Mouse (Mus musculus): ENCODE measurements around the gene Rap1gap.
A peak's percentile ranks its signal among the peaks of the same experiment; 100 is the strongest.

Rap1gap gene

DNA sequence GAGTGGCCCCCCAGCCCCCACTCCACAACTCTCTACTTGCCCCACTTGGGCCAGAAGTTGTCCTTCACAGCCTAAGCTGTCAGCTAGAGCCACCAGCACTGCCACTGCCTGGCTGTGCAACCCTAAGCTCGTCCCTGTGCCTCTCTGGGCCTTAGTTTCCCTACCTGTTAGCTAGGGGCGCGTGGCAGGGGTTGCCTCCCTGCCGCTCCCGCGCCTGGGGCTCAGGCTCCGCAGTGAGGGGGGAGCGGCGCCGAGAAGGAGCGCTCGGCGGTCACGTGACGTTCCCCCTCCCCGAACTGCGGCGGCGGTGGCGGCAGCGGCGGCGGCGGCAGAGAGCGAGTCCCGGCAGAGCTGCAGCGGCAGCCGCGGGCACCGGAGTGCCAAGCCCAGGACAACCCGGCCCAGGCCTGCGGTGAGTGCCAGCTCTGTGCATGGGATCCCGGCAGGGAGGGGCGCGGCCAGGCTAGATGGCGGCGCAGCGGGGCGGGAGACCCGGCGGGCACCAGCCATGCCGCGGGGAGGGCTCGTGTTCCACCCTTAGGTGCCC lies at the start of gene Rap1gap:
Gene Rap1gap, plus strand, starts transcription at position 294 of the 547 bp plus-strand sequence.
- peak; percentile 25 for DNase-seq

DNA sequence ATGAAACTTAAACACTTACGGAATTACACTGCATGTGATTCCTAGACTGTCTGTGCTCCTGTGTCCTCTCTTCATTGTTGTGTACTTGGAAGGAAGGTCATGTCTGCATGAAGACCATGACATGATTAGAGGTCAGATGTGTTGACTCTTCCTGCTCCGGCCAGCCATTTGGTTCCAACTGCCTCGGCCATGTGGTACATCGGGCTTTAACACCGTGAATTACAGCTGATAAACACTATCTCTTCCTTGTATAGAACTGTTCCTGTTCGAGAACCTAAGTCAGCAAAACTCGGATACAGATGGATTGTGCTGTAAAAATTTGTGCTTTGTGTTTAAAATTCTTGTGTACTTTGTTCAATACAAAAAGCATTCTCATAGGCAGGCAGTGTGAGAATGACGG lies 41.7 kb upstream of the Rap1gap start:
- DNase-seq: no peak

DNA sequence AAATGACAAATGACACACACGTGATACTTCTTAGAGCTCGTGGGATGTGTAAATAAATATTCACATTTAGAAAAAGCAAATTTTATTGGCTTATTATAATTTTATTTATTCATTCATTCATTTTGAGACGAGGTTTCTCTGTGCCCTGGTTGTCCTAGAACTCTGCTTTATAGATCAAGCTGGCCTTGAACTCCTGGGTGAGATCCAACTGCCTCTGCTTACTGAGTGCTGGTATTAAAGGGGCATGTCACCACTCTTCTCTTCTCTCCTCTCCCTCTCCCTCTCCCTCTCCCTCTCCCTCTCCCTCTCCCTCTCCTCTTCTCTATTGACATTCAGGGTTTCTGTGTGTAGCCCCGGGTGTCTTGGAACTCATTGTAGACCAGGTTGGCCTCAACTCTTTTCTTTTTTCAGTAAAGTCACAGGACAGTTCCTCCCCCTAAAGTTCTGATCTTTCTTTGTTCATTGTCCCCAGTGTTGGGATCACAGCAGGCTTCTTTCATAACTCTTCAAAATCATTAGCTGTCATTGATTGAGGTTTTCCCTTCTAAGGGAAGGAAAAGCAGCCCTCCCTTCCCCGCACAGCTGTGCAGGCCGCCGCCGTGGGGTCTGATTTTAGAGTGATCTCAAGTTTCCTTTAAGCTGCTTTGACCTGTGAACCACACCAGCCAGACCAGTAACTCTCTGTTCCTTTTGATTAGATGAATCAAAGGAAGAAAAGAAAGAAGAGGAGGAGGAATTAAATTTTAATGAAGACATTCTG lies 36.9 kb upstream of the Rap1gap start:
- DNase-seq: no peak

DNA sequence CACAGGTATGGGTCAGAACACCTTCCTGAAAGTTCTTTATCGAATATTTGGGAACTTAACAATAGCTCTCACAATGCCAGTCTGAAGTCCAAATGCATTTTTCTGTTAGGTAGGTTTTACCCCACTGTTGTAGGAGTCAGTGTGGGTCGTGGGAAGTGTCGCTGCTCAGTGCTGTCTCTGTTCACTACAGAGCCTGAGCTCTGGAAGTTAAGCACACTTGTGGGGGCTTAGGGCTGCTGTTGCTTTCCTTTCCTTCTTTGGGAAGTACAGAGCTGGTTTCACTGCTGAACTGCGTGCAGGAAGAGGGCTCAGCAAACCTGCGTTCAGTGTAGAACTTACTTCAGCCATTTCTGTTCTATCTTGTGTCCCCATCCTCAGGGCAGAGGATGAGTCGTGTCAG lies 36.1 kb upstream of the Rap1gap start:
- no peak for DNase-seq

DNA sequence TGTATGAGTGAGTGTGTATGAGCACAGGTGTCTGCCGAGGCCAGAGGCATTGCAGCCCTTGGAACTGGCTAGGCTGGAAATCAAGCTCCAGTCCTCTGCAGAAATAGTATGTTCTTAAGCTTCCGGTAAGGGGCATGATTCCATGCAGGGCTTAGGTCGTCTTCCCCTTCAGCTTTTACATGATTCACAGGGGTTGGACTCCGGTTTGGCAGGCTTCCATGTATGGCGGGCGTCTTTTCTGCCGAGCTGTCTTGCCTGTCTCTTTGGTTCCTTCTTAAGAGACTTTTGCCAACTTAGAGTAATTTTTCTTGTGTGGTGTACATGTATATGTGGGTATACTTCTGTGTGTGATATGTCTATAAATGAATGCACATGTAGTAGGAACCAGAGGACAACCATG lies 35.2 kb upstream of the Rap1gap start:
- DNase-seq: peak; percentile 16

GRCm38 (mm10) chr4:137630153-137630552 lies 34.4 kb upstream of the Rap1gap start:
- no peak for DNase-seq

- no peak for DNase-seq
Measured at GRCm38 (mm10) chr4:137631596-137631995, 32.9 kb upstream of the Rap1gap start.

- DNase-seq: no peak
Measured at GRCm38 (mm10) chr4:137633394-137633793, 31.1 kb upstream of the Rap1gap start.

DNA sequence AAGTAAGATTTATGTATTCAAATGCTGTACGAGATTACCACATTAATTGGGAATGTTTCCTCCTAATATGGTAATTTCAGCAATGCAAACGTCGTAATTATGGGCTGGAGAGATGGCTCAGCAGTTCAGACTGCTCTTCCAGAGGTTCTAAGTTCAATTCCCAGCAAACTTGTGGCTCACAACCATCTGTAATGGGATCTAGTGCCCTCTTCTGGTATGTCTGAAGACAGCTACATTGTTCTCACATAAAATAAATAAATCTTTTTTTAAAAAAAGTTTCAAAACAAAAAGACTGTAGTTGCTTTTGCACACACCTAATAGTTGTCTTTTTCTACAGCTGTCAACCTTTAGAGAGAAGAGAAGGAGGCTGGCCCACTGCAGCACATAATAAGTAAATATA lies 27.9 kb upstream of the Rap1gap start:
- DNase-seq: no peak

DNA sequence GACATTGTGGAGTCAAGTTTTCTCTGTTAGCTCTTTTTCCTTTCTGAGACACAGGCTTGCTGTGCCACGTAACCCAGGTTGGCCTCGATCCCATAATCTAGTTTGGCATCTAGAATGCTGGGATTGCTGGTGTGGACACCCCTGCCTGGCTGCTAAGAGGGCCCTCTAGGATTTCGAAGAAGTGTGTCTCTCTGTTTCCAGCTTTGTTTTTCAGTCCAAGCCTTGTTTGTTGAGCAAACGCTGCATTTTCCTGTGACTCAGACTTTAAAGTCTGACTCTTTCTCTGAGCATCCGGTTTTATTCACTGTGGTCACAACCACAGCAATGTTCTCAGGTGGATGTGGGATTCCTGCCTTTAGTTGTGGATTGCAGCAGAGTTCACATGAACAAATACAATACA lies 23.0 kb upstream of the Rap1gap start:
- peak; percentile 29 for DNase-seq

DNA sequence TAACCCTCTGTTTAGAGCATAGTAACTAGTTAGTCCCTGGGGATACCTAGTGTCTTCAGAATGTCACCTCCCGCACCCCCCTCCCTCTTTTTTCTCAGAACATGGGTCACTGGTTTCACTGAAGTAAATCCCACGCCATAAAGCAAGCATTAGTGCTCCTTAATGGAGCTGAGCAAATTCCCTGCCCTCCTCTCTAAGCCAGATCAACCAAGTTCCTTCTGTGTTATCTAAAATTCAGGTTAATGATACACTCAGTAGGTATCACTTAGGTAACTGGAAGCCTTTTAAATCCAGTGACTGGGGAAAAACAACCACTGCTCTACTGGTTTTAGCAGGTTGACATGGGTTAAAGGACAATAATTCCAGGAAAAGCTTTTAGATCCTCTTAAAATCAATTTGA lies 22.4 kb upstream of the Rap1gap start:
- no peak for DNase-seq

DNA sequence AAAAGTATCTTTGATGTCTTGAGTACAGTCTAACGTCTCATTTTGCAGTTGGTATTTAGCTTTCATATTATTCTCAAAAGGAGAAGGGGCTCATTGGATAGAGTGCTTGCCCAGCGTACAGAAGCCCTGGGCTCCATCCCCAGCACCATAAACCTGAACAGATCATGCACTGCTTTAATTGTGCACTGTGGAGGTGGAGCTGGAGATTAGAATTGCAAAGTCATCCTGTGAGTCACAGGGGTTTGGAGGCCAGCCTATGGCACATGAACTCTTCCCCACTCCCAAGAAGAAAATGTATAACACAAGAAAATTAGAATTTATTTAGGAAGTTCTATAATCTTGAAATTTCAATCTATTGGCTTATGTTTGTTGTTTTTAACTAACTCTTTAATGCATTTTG lies 21.1 kb upstream of the Rap1gap start:
- no peak for DNase-seq

GRCm38 (mm10) chr4:137646262-137646661 lies 18.3 kb upstream of the Rap1gap start:
- DNase-seq: no peak

DNA sequence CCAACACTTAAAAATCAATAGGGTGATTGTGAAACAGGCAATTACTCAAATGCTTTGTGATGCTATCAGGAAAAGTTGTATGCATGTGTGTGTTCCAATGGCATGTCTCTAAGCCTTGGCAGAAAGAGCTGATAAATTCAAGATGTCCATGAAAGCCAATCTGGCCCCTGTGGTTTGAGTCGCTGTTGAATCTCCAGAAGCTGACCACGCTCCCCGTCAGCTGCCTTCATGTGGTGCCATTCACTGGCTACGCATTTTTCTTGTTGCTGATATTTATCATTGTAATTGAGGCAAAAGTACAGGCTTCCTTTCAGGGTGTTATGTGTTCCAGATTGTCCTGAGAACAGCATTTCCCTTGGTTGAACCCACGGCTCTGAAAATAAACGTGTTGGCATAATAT lies 16.9 kb upstream of the Rap1gap start:
- no peak for DNase-seq

DNA sequence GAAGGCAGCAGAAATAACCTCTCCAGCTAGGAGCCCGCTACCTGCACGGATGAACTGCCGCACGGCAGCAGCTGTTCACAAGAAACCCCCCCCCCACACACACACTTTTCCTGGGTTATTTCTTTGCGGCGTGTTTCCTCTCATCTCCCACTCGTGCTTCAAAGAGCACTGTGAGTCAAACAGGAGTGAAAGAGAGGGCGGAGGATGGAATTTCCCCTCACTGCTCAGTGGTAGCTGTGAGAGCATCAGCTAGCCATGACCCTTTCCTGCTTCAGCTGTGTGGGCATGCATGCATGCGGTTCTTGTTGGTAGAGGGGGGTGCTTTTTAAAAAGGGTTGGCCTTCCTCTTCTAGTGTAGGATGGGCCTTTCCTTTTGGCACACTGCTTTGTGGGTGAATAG lies 16.3 kb upstream of the Rap1gap start:
- DNase-seq: no peak

GRCm38 (mm10) chr4:137650912-137651311 lies 13.6 kb upstream of the Rap1gap start:
- DNase-seq: no peak

DNA sequence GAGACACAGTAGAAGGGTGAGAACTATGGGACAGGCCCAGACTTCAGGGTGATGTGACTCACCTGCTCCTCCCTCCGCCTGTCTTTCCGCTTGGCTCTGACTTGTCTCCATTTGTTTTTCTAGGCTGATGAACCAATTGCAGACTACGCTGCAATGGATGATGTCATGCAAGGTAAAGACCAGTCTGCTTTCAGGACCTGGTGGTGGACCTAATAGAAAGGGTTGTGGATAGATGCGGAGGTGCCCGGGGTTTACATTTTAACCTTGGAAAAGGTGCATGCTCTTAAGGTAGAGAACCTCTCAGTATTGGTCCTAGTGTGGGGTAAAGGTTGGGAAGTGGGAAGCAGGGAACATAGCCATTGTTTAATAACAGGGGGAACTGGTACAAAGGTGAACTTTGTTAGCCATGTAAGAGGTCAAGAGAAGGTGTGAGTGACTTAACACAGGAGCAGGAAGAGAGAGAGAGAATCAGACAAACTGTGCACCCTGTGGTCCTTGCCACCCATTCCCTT lies 11.6 kb upstream of the Rap1gap start:
- DNase-seq: no peak

DNA sequence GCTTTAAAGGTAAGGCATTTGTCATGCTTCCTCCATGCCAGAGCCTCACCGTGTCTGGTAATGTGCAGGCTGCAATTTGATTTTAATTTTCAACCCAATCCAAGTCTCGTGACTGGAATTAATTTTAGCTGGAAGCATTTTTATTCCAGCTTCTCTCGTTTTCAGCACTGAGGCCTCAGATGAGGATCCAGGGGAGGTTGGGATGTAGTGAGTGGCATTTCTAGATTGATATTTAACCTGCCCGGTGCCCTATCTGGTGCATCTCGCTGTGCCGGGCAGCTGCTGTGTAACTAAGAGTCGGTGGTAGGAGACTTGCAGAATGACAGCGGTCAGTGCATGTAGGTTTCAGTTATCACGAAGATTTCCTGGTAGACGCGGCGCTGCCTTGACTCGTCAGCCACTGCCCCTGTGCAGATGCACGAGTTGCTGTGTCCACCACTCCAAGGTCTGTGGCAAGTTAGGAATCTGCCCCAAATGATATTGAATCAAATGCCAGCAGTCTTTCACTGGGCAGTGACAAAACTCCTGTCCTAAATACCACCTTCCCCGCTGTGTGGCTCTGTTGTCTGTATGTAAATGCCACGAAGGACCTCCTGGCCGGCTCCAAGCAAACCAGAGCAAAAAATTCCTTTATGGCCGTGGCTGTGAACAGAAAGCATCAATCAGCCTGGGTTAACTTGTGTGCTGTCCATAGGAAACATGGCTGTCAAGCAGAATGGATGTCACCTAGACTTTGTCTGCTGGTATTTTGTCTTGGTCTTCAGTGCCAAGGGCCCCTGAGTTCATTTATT lies 9.1 kb upstream of the Rap1gap start:
- DNase-seq: no peak

DNA sequence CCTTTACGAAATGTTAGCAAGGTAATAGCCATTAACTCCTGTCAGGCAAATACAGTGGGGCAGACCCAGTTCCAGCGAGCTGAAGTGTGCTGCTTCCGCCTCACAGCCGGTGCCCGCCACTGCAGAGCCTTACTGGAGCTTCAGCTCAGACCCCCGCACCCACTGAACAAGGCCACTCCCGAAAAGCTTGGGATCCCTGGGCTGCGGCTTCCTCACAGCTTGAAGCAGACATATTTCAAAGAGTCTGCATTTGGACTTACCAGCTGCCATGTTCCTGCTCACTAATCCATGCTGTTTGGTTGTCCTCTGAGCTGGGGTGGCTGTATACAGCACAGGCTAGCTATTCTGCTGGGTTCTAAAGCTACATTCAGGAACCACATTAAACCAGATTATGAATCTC lies 6.9 kb upstream of the Rap1gap start:
- DNase-seq: no peak

- DNase-seq: no peak
Measured at GRCm38 (mm10) chr4:137659541-137659940, 5.0 kb upstream of the Rap1gap start.

DNA sequence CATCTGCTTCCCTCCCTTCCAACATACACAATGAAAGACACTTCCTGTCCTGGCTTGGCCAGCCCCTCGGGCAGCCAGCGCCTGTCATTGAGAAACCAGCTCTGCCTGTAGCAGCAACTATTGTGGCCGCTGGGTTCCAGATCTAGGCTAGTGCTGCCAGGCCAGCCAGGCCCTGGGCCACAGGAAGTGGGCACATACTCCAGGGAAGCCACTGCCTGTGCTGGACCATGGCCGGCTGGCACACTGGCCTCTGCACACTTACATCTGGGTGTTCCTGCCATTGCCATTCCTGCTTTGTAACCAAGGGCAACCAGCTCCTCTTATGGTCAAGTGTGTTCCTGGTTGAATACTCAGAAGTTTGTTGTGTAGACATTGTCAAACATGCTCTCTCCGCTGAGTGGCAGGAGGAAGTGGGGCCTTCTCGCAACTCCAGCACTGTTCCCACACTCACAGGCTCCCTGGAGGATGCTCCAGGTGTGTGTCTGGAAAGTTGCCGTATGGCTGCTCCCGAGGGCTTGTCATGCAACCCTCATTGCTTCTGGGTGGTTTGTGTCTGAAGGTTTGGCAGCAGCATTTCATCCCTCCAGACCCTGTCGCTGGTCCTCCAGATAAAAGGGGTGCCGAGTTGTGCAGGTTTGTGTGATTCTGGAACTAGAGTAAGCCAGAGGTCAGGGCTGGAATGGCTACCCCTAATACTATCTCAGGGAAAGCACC lies 4.0 kb upstream of the Rap1gap start:
- peak; percentile 67 for DNase-seq

- DNase-seq: no peak
Measured at GRCm38 (mm10) chr4:137661078-137661450, 3.5 kb upstream of the Rap1gap start.

DNA sequence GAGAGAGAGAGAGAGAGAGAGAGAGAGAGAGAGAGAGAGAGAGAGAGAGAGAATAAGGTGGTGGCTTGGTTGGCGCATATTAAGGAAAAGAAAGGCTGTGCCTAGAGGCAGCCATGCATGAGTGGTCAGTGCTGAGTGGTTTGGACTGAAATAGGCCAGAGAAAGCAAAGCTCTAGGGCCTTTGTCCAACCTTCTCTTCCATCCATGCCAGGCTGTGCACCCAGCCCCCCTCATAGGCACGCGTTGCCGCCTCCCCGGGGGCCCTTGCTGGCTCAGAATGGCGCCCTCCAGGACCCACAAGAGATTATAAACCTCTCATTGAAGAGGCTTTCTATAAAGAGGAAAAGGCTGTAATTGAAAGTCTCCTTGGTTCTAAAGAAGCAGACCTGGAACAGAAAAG lies 3.0 kb upstream of the Rap1gap start:
- DNase-seq: no peak

Data from lung, postnatal 10 days (tissue).